Mouse (Mus musculus) heart, embryonic 14.5 days (tissue): ENCODE results near the gene Sult6b1. TPM values are rescaled to one million over a fixed set of nuclear protein-coding genes. Genes with fewer than 3 reads are reported as not detected.

Experiments
- ATAC-seq: fragments of 200-750 bp; cut with Nextera tagmentation; 2 replicates; pipeline ENCODE4 v1.8.0; 2017; ENCODE audit warnings: low read depth, moderate TSS enrichment; ENCODE audit not compliant: insufficient number of reproducible peaks, insufficient read depth, low FRiP score
- H3K27ac ChIP-seq, 2 experiments: fragments of 200-500 bp in 1 of 2; fragments of 300-500 bp in 1 of 2; sonication (generic) in 1 of 2; replicated peaks in 1 of 2; 2 replicates each; pipeline ENCODE4 v1.5.1; 2012 to 2014; ENCODE audit warnings: low read depth in 2 of 2, low read length in 2 of 2, control low read depth in 1 of 2, mild to moderate bottlenecking in 1 of 2, mixed read lengths in 1 of 2; ENCODE audit not compliant: control insufficient read depth in 1 of 2, insufficient read depth in 1 of 2
- H3K27me3 ChIP-seq: fragments of 300-500 bp; sonication (generic); 2 replicates; pipeline ENCODE4 v1.6.1; 2014; ENCODE audit warnings: mild to moderate bottlenecking, low read length, control low read depth; ENCODE audit not compliant: control insufficient read depth, insufficient read depth
- H3K36me3 ChIP-seq: fragments of 300-500 bp; sonication (generic); 2 replicates; pipeline ENCODE4 v1.6.1; 2014; ENCODE audit warnings: mild to moderate bottlenecking, control low read depth, low read length, mixed read lengths; ENCODE audit not compliant: control insufficient read depth, insufficient read depth
- H3K4me1 ChIP-seq, 2 experiments: fragments of 200-500 bp in 1 of 2; fragments of 300-500 bp in 1 of 2; sonication (generic) in 1 of 2; 2 replicates each; pipeline ENCODE4 v1.6.1; 2012 to 2014; ENCODE audit warnings: low read length in 2 of 2, control low read depth in 1 of 2, mixed read lengths in 1 of 2; ENCODE audit not compliant: control insufficient read depth in 2 of 2, insufficient read depth in 2 of 2
- H3K4me2 ChIP-seq: fragments of 300-500 bp; sonication (generic); 2 replicates; pipeline ENCODE4 v1.6.1; 2014; ENCODE audit warnings: mild to moderate bottlenecking, low read length
- H3K4me3 ChIP-seq, 2 experiments: fragments of 200-500 bp in 1 of 2; fragments of 300-500 bp in 1 of 2; sonication (generic) in 1 of 2; 2 replicates each; pipeline ENCODE4 v1.5.1; 2012 to 2014; ENCODE audit warnings: low read length in 2 of 2, mild to moderate bottlenecking in 2 of 2, control low read depth in 1 of 2, low read depth in 1 of 2, moderate library complexity in 1 of 2; ENCODE audit not compliant: control insufficient read depth in 1 of 2, insufficient read depth in 1 of 2
- H3K9ac ChIP-seq: fragments of 300-500 bp; sonication (generic); 2 replicates; pipeline ENCODE4 v1.6.1; 2014; ENCODE audit warnings: mild to moderate bottlenecking, low read length
- H3K9me3 ChIP-seq: fragments of 300-500 bp; sonication (generic); 2 replicates; pipeline ENCODE4 v1.6.1; 2016; ENCODE audit warnings: low read length, control low read depth; ENCODE audit not compliant: control insufficient read depth
- WGBS: fragments of 180-500 bp; shearing (Covaris S2); extraction: QIAGEN DNeasy Blood & Tissue Kit; methylation state at CpG from one replicate; pipeline ENCODE4 v1.1.7; 2014; 5-methylcytosine and 5-hydroxymethylcytosine counted together
- polyA plus RNA-seq: library from polyadenylated mRNA; unstranded; fragments of >200 nt; fragmentation: Nextera tagmentation; extraction: Ambion mirVana; gene quantifications from 2 replicates; pipeline ENCODE4 v1.2.1, GENCODE M21; 2014

The Sult6b1 gene
- polyA plus RNA-seq, 1 experiment from 2014 or later = 0.18 TPM

GRCm38 (mm10) chr17:78836056-78836455, 70.7 kb downstream of the Sult6b1 start:
- Histone ChIP-seq H3K4me3 (peak overlapping the region; percentile 54 to 91), H3K27ac (peak overlapping the region; percentile 58 to 86), H3K4me2 (peak overlapping the region; percentile 91), H3K9me3 (no peaks in the 10 kb centered on the region), H3K4me1 (0 out of 4 replicates have a peak, but pooled peaks cover 0 to 6% of the 10 kb centered on the region in 2 experiments), H3K27me3 (no peaks in the 10 kb centered on the region), H3K9ac (peak overlapping the region; percentile 77), H3K36me3 (peaks cover 39% of the 10 kb centered on the region)
- WGBS = 40% methylated on average over 2 of the region's 2 CpGs
- ATAC-seq = no peak

- Histone ChIP-seq H3K9ac (peak within 1 kb of the TSS; percentile 96), H3K36me3 (peaks cover 40% of the 10 kb centered on the region), H3K27ac (peak within 1 kb of the TSS; percentile 85 to 88), H3K4me1 (0 out of 4 replicates have a peak, but pooled peaks cover 0 to 6% of the 10 kb centered on the region in 2 experiments), H3K4me2 (peak within 1 kb of the TSS; percentile 91), H3K4me3 (peak within 1 kb of the TSS; percentile 77 to 91), H3K27me3 (no peaks in the 10 kb centered on the region), H3K9me3 (no peaks in the 10 kb centered on the region)
- under 1% methylated on average over 80 of the region's 81 CpGs for WGBS
- peak; percentile 99 for ATAC-seq
These were observed 71.6 kb downstream of the Sult6b1 start, which contains the start of the genes Heatr5b and Gpatch11 for GRCm38 (mm10) chr17:78834856-78835835. Heatr5b (minus strand) TSS chr17:78835364. Gpatch11 (plus strand) TSS chr17:78835567.

Other genes with a start within 250 kb of the Sult6b1 start
- 21.6 and 23.3 TPM in 2 replicates for gene Strn, start 169.8 kb downstream of the Sult6b1 start, polyA plus RNA-seq
- 22.9 and 25.7 TPM in 2 replicates for gene Heatr5b, start 71.6 kb downstream of the Sult6b1 start, polyA plus RNA-seq
- 33.2 and 34.0 TPM in 2 replicates for gene Gpatch11, start 71.4 kb downstream of the Sult6b1 start, polyA plus RNA-seq
- gene Eif2ak2, start 24.4 kb downstream of the Sult6b1 start, polyA plus RNA-seq = 8.0 and 9.6 TPM in 2 replicates
- 96.5 and 101 TPM in 2 replicates for gene Cebpzos, start 9.5 kb upstream of the Sult6b1 start, polyA plus RNA-seq
- gene Cebpz, start 30.1 kb upstream of the Sult6b1 start, polyA plus RNA-seq = 28.7 and 37.4 TPM in 2 replicates
- gene Ndufaf7, start 30.1 kb upstream of the Sult6b1 start, polyA plus RNA-seq = 61.3 and 62.8 TPM in 2 replicates
- 27.1 and 28.2 TPM in 2 replicates for gene Prkd3, start 113.8 kb upstream of the Sult6b1 start, polyA plus RNA-seq
- gene Qpct, start 144.9 kb upstream of the Sult6b1 start, polyA plus RNA-seq = 34.7 and 41.6 TPM in 2 replicates